19 mouse cellular contexts compared by ENCODE assay signal in genomic region chr10:36805788-36806187, GRCm38 (mm10).
DNase-seq lines count a peak whose midpoint lies in the region; ATAC-seq and TF ChIP-seq lines count a peak whose summit lies in the region.
"Had no signal": no experiment of that assay in that cellular context is flagged by ENCODE, and none has a peak within 500 bp of the region (broad histone marks: within the 10 kb centered on the region; RNA-seq: fewer than 3 reads in every experiment).

No protein-coding gene starts in this region.

- H3K4me2 ChIP-seq in midbrain, embryonic 14.5 days (ENCODE audit: low read length), result no peak overlapping the region
- no peak overlapping the region for H3K4me2 ChIP-seq in midbrain, embryonic 11.5 days
- no peak overlapping the region for H3K4me2 ChIP-seq in midbrain, embryonic 16.5 days (ENCODE audit: low read length)
- H3K4me2 ChIP-seq: embryonic facial prominence, embryonic 13.5 days; embryonic facial prominence, embryonic 15.5 days; forebrain, embryonic 12.5 days had no signal

- no peaks in the 10 kb centered on the region for H3K27me3 ChIP-seq in midbrain, embryonic 14.5 days (ENCODE audit: control insufficient read depth, insufficient read depth, low read length)
- H3K27me3 ChIP-seq in midbrain, embryonic 11.5 days (ENCODE audit: control insufficient read depth, insufficient read depth, low read length), result no peaks in the 10 kb centered on the region
- no peaks in the 10 kb centered on the region for H3K27me3 ChIP-seq in midbrain, embryonic 16.5 days (ENCODE audit: control insufficient read depth, insufficient read depth, low read depth, low read length)
- H3K27me3 ChIP-seq: embryonic facial prominence, embryonic 13.5 days; embryonic facial prominence, embryonic 15.5 days; forebrain, embryonic 12.5 days had no signal

- H3K9me3 ChIP-seq in midbrain, embryonic 14.5 days (ENCODE audit: control insufficient read depth, low read length), result no peaks in the 10 kb centered on the region
- no peaks in the 10 kb centered on the region for H3K9me3 ChIP-seq in midbrain, embryonic 11.5 days (ENCODE audit: control insufficient read depth, low read length)
- no peaks in the 10 kb centered on the region for H3K9me3 ChIP-seq in midbrain, embryonic 16.5 days (replicated peaks; ENCODE audit: control insufficient read depth, low read length, poor library complexity, severe bottlenecking)
- H3K9me3 ChIP-seq: embryonic facial prominence, embryonic 13.5 days; embryonic facial prominence, embryonic 15.5 days; forebrain, embryonic 10.5 days; forebrain, embryonic 12.5 days had no signal

- H3K9ac ChIP-seq in midbrain, embryonic 14.5 days (replicated peaks; ENCODE audit: low read length), result no peak overlapping the region
- H3K9ac ChIP-seq in midbrain, embryonic 11.5 days (ENCODE audit: low read length), result no peak overlapping the region
- no peak overlapping the region for H3K9ac ChIP-seq in midbrain, embryonic 16.5 days (ENCODE audit: low read depth, low read length)
- H3K9ac ChIP-seq: embryonic facial prominence, embryonic 13.5 days; embryonic facial prominence, embryonic 15.5 days; forebrain, embryonic 12.5 days had no signal

- TF ChIP-seq POLR2A in brain, embryonic 14.5 days (IDR thresholded peaks at IDR 0.05; ENCODE audit: borderline replicate concordance, extremely low read depth, insufficient read depth, insufficient read length, poor library complexity, severe bottlenecking), result no peak

- no peak for ATAC-seq in midbrain, embryonic 14.5 days (ENCODE audit: low FRiP score, low TSS enrichment)
- ATAC-seq in midbrain, embryonic 11.5 days (ENCODE audit: low FRiP score), result no peak
- ATAC-seq in midbrain, embryonic 16.5 days, result peak; percentile 62

- DNase-seq in midbrain, embryonic 14.5 days, result peak; percentile 15
- DNase-seq in midbrain, embryonic 11.5 days (ENCODE audit: low spot score, missing footprints), result no peak
- peak; percentile 17 for DNase-seq in brain, embryonic 14.5 days (ENCODE audit: low read depth)
- DNase-seq in cerebellum, adult 9-11 months, result no peak
- DNase-seq: adrenal gland, adult 2 months; adrenal gland, postnatal 10 days; adrenal gland, postnatal 25 days; cerebellum, adult 11-12 months; cerebellum, adult 2 months; cerebellum, adult 9-10 months; cerebellum, postnatal 14 days; cerebellum, postnatal 36 days; embryo, embryonic 11 days had no signal

- 61% methylated on average over 5 of the region's 5 CpGs for WGBS in midbrain, embryonic 14.5 days
- WGBS in midbrain, embryonic 11.5 days, result 88% methylated on average over 5 of the region's 5 CpGs
- 58% methylated on average over 5 of the region's 5 CpGs for WGBS in midbrain, embryonic 16.5 days

- H3K36me3 ChIP-seq in midbrain, embryonic 14.5 days (ENCODE audit: control insufficient read depth, insufficient read depth, low read length), result no peaks in the 10 kb centered on the region
- no peaks in the 10 kb centered on the region for H3K36me3 ChIP-seq in midbrain, embryonic 11.5 days (ENCODE audit: control insufficient read depth, insufficient read depth, low read length)
- no peaks in the 10 kb centered on the region for H3K36me3 ChIP-seq in midbrain, embryonic 16.5 days (ENCODE audit: control insufficient read depth, insufficient read depth, low read length)
- H3K36me3 ChIP-seq: embryonic facial prominence, embryonic 13.5 days; embryonic facial prominence, embryonic 15.5 days; forebrain, embryonic 10.5 days; forebrain, embryonic 12.5 days had no signal

- no peaks in the 10 kb centered on the region for H3K4me1 ChIP-seq in midbrain, embryonic 14.5 days (ENCODE audit: control insufficient read depth, insufficient read depth, low read length)
- H3K4me1 ChIP-seq in midbrain, embryonic 11.5 days (ENCODE audit: control insufficient read depth, insufficient read depth, low read length), result no peaks in the 10 kb centered on the region
- no peaks in the 10 kb centered on the region for H3K4me1 ChIP-seq in midbrain, embryonic 16.5 days (ENCODE audit: control insufficient read depth, insufficient read depth, low read length)
- H3K4me1 ChIP-seq: embryonic facial prominence, embryonic 15.5 days had no signal

- H3K4me3 ChIP-seq in midbrain, embryonic 14.5 days (replicated peaks; ENCODE audit: low read depth, low read length), result no peak overlapping the region
- no peak overlapping the region for H3K4me3 ChIP-seq in midbrain, embryonic 11.5 days (ENCODE audit: low read depth, low read length)
- no peak overlapping the region for H3K4me3 ChIP-seq in midbrain, embryonic 16.5 days (ENCODE audit: low read depth, low read length)
- H3K4me3 ChIP-seq: embryonic facial prominence, embryonic 13.5 days; embryonic facial prominence, embryonic 15.5 days; erythroblast, embryonic 14.5 days; forebrain, embryonic 10.5 days; forebrain, embryonic 12.5 days had no signal

- no peak for TF ChIP-seq CTCF in brain, embryonic 14.5 days (IDR thresholded peaks at IDR 0.05; ENCODE audit: borderline replicate concordance, extremely low read depth, insufficient read depth, insufficient read length)

- no peak overlapping the region for H3K27ac ChIP-seq in midbrain, embryonic 14.5 days (replicated peaks; ENCODE audit: low read depth, low read length)
- no peak overlapping the region for H3K27ac ChIP-seq in midbrain, embryonic 11.5 days (ENCODE audit: low read depth, low read length)
- H3K27ac ChIP-seq in midbrain, embryonic 16.5 days (ENCODE audit: low read length), result no peak overlapping the region
- H3K27ac ChIP-seq: embryonic facial prominence, embryonic 13.5 days; embryonic facial prominence, embryonic 15.5 days; forebrain, embryonic 10.5 days; forebrain, embryonic 12.5 days had no signal

Comparison
In these comparisons a context has a peak if more than half of its experiments do, and no peak if none do; other contexts are left out.
1. DNase-seq: peak in midbrain, embryonic 14.5 days (single experiment) and brain, embryonic 14.5 days (single experiment); none in midbrain, embryonic 11.5 days (single experiment) and cerebellum, adult 9-11 months (single experiment).